Mouse (Mus musculus) neutrophil, adult 5-6 weeks (primary cell): ENCODE data around the gene Slc25a22. TPM values are rescaled to one million over a fixed set of nuclear protein-coding genes. Genes with fewer than 3 reads are reported as not detected.

Experiments used
- ATAC-seq: fragments of 151-379, 151-347 bp; 2 replicates; pipeline ENCODE4 v1.8.0; 2017; ENCODE audit warnings: mild to moderate bottlenecking, moderate TSS enrichment; ENCODE audit not compliant: insufficient number of reproducible peaks, poor library complexity, low FRiP score, severe bottlenecking; ENCODE audit errors: extremely low read depth
- total RNA-seq: library from RNA; stranded (forward); fragments of 200-1000 nt; gene quantifications from 2 replicates; pipeline ENCODE4 v1.2.3, GENCODE M21; 2017

The Slc25a22 gene
- total RNA-seq, 1 experiment from 2014 or later, result 4.9 TPM

GRCm38 (mm10) chr7:141474160-141474559, 36.5 kb upstream of the Slc25a22 start:
- no peak for ATAC-seq

DNA sequence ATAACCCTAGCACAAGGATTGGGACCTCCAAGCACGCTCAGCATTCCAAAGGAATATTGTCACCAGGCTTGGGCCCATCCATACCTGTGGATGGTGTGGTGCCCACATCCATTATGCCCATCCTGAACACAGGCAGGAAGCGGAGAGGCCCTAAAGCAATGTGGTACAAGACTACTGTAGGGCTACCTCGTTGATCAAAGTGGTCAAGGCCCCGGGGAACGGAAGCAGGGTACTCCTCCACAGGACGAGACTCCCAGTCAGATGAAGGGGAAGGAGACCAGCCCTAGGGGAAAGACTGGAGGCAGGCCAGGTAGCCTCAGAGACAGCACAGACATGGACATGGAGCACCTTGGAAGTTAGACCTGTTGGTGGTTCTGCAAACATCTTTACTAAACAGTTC, 35.1 kb upstream of the Slc25a22 start:
- ATAC-seq, result no peak

- no peak for ATAC-seq
Measured at GRCm38 (mm10) chr7:141472226-141472625, 34.5 kb upstream of the Slc25a22 start.

DNA sequence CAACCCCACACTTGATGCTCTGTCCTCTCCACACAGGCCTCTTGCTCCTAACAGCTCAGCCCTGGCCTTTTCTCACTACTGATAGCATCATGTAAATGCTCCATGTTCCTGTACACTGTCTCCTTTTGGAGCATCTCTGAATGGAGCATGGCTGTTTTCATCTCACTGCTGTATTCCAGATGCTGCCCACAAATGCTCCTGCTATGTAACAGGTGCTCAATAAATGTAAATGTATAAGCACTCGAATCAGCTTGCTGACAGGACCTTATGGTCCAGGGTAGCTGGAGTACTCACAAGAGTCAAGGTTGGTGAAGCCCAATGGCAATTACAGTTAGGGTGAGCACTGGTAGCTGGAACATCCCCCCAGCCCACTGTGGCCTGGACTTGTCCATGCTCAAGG, 33.5 kb upstream of the Slc25a22 start:
- ATAC-seq, result no peak

DNA sequence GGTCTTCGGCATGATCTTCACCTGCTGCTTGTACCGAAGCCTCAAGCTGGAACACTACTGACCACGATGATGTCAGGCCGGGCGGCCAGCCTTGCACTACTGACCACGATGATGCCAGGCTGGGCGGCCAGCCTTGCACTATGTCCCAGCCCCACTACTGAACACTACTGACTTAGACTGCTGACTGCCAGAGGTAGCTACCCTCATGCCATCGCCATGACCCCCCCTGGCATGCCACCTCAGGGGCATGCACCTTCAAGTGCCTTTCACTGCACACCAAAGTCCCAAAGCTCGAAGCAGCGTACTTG, 32.9 kb upstream of the Slc25a22 start:
- no peak for ATAC-seq

- ATAC-seq, result no peak
Measured at GRCm38 (mm10) chr7:141469901-141470636, 32.4 kb upstream of the Slc25a22 start.

DNA sequence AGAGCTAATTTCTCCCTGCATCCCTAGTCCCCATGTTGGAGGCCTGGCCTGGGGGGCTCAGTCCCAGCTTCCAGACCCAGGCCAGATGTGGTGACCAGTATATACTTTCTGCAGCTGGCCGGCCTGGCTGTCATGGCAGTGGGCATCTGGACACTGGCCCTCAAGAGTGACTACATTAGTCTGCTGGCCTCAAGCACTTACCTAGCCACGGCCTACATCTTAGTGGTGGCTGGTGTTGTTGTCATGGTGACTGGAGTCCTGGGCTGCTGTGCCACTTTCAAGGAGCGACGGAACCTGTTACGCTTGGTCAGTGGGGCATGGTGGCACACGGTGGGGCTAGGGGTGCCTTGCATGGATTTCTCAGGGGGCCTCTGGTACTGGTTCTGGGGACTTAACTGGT, 31.7 kb upstream of the Slc25a22 start:
- no peak for ATAC-seq

- peak; percentile 61 for ATAC-seq
Measured at GRCm38 (mm10) chr7:141468522-141469211, 31.0 kb upstream of the Slc25a22 start.

DNA sequence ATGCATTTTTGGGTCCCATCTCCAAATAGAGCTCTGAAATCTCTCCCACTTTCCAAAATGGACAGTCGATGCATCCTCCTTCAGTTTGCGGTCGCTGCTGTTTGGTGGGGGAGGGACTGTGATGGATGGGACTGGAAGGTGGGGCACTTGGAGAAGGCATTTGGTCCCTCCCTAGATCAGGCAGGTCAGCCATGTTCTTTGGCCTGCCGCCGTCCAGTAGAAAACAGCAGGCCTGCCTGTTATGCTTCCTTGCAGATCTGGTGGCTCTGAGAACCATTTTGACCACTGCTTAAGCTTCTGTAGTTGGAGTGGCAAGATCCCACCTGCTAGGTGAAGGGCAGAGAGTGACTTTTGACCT, 30.5 kb upstream of the Slc25a22 start:
- ATAC-seq, result no peak

GRCm38 (mm10) chr7:141467230-141468030, 29.7 kb upstream of the Slc25a22 start, which contains the start of gene Cd151:
Gene Cd151, plus strand, starts transcription at chr7:141467392.
- peak; percentile 36 for ATAC-seq

DNA sequence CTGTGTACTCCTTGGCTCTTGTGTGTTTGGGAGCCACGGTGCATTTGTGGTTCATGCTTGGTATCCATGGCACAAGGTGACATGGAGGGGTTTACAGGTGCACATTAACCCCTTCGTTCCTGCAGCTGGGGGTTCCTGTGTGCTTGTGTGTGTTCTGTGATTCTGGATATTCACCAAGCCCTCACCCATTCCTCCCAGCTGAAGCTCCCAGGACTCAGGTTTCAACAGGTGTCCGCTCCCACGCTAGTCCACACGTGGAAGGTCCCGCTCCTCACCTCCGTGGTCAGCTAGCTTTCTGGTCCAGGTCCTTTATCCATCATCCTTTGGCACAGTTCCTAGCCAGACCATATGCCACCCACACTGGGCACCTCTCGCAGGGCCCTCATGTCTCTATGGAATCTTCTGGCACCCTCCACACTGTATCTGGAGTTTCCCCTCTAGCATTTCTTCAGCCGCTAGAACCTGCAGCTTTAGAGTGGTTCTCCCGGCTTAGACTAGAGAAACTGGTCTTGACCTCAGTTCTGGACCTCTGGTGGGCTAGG, 29.0 kb upstream of the Slc25a22 start:
- ATAC-seq, result no peak

GRCm38 (mm10) chr7:141466045-141466394, 28.3 kb upstream of the Slc25a22 start:
- no peak for ATAC-seq

DNA sequence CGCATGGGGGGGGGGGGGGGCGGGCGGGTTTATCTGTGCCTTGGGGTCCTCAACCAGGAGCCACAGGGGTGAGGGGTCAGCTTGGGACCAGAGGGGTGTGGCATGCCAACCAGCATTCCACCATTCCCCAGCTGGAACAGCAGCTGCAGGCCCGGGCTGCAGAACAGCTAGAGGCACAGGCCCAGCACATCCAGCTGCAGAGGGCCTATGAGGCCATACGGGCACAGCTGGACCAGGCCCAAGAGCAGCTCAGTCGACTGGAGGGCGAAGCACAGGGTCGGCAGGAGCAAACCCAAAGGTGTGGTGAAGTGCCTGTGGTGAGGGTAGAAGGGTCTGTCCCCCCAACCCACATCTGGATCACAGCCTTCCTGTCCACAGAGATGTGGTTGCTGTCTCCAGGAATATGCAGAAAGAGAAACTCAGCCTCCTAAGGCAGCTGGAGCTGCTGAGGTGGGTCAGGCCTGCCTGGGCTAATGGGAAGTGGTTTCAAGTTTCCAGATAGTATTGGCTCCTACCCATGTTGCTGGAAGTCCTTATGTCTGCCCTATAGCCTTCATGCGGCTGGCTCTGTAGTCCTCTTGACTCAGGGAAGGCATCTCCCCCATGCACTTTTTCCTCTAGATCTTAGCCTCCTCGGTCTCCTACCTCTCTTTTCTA, 27.8 kb upstream of the Slc25a22 start:
- no peak for ATAC-seq

- ATAC-seq, result no peak
Measured at GRCm38 (mm10) chr7:141464603-141465201, 27.0 kb upstream of the Slc25a22 start.

- ATAC-seq, result no peak
Measured at GRCm38 (mm10) chr7:141463824-141464602, 26.3 kb upstream of the Slc25a22 start.

GRCm38 (mm10) chr7:141462333-141462821, 24.7 kb upstream of the Slc25a22 start:
- no peak for ATAC-seq

- ATAC-seq, result no peak
Measured at GRCm38 (mm10) chr7:141461521-141462332, 24.0 kb upstream of the Slc25a22 start.
